Mouse (Mus musculus): ENCODE data around the gene Rps10. TPM values are rescaled to one million over a fixed set of nuclear protein-coding genes. Genes with fewer than 3 reads are reported as not detected.

Gene Rps10
- polyA plus RNA-seq, 1 experiment from 2014 or later: 875 TPM

- no peaks in the 10 kb centered on the region; the same call in 1 of the 2 replicates for H3K9me3 ChIP-seq (replicated peaks)
- peaks cover 36% of the 10 kb centered on the region for H3K36me3 ChIP-seq
- peak overlapping the region; percentile 98 for H3K27ac ChIP-seq
- WGBS: 5% methylated on average over 23 of the region's 23 CpGs
- H3K4me1 ChIP-seq: peaks cover 44% of the 10 kb centered on the region
- DNase-seq (ENCODE audit: low spot score): peak; percentile 55
- H3K4me3 ChIP-seq: peak overlapping the region; percentile 86
- H3K27me3 ChIP-seq (ENCODE audit: low read depth, poor library complexity, severe bottlenecking): no peaks in the 10 kb centered on the region
Measured at GRCm38 (mm10) chr17:27621705-27622531, 14.6 kb downstream of the Rps10 start.

- peaks cover 38% of the 10 kb centered on the region for H3K4me1 ChIP-seq
- no peaks in the 10 kb centered on the region for H3K27me3 ChIP-seq (ENCODE audit: low read depth, poor library complexity, severe bottlenecking)
- H3K36me3 ChIP-seq: peaks cover 43% of the 10 kb centered on the region
- peak overlapping the region; percentile 86 for H3K4me3 ChIP-seq
- no peak for DNase-seq (ENCODE audit: low spot score)
- 66% methylated on average over 8 of the region's 8 CpGs for WGBS
- H3K27ac ChIP-seq: peak overlapping the region; percentile 98; the same call in 1 of the 2 replicates
- H3K9me3 ChIP-seq (replicated peaks): no peaks in the 10 kb centered on the region; the same call in 1 of the 2 replicates
Measured at GRCm38 (mm10) chr17:27621161-27621560, 15.3 kb downstream of the Rps10 start.

GRCm38 (mm10) chr17:27615388-27615787, 21.1 kb downstream of the Rps10 start:
- H3K4me1 ChIP-seq: peaks cover 22% of the 10 kb centered on the region
- H3K27me3 ChIP-seq (ENCODE audit: low read depth, poor library complexity, severe bottlenecking): no peaks in the 10 kb centered on the region
- H3K36me3 ChIP-seq: peaks cover 72% of the 10 kb centered on the region
- DNase-seq (ENCODE audit: low spot score): no peak
- H3K27ac ChIP-seq: no peak overlapping the region
- no peaks in the 10 kb centered on the region; the same call in 1 of the 2 replicates for H3K9me3 ChIP-seq (replicated peaks)
- H3K4me3 ChIP-seq: no peak overlapping the region
- 78% methylated on average over 7 of the region's 7 CpGs for WGBS

- no peak for DNase-seq (ENCODE audit: low spot score)
- Histone ChIP-seq H3K27me3 (ENCODE audit: low read depth, poor library complexity, severe bottlenecking) (no peaks in the 10 kb centered on the region), H3K36me3 (peaks cover 61% of the 10 kb centered on the region), H3K4me1 (peaks cover 20% of the 10 kb centered on the region), H3K4me3 (no peak overlapping the region), H3K27ac (no peak overlapping the region), H3K9me3 (replicated peaks) (no peaks in the 10 kb centered on the region; the same call in 1 of the 2 replicates)
- WGBS: 83% methylated on average over 4 of the region's 4 CpGs
Measured at GRCm38 (mm10) chr17:27613016-27613415, 23.5 kb downstream of the Rps10 start.

GRCm38 (mm10) chr17:27611994-27612393, 24.5 kb downstream of the Rps10 start:
- no peak overlapping the region for H3K4me3 ChIP-seq
- no peaks in the 10 kb centered on the region for H3K9me3 ChIP-seq (replicated peaks)
- H3K27ac ChIP-seq: no peak overlapping the region
- peaks cover 20% of the 10 kb centered on the region for H3K4me1 ChIP-seq
- H3K27me3 ChIP-seq (ENCODE audit: low read depth, poor library complexity, severe bottlenecking): no peaks in the 10 kb centered on the region
- peaks cover 55% of the 10 kb centered on the region for H3K36me3 ChIP-seq
- WGBS: 84% methylated on average over 5 of the region's 5 CpGs
- no peak for DNase-seq (ENCODE audit: low spot score)

GRCm38 (mm10) chr17:27611519-27611884, 25.0 kb downstream of the Rps10 start:
- no peaks in the 10 kb centered on the region for H3K9me3 ChIP-seq (replicated peaks)
- H3K4me3 ChIP-seq: no peak overlapping the region
- H3K27ac ChIP-seq: no peak overlapping the region
- DNase-seq (ENCODE audit: low spot score): no peak
- peaks cover 20% of the 10 kb centered on the region for H3K4me1 ChIP-seq
- H3K27me3 ChIP-seq (ENCODE audit: low read depth, poor library complexity, severe bottlenecking): no peaks in the 10 kb centered on the region
- peaks cover 50% of the 10 kb centered on the region for H3K36me3 ChIP-seq
- 70% methylated on average over 3 of the region's 3 CpGs for WGBS

- H3K4me1 ChIP-seq: peaks cover 20% of the 10 kb centered on the region
- WGBS: 87% methylated on average over 10 of the region's 10 CpGs
- H3K36me3 ChIP-seq: peaks cover 49% of the 10 kb centered on the region
Measured at GRCm38 (mm10) chr17:27610679-27611518, 25.6 kb downstream of the Rps10 start.

GRCm38 (mm10) chr17:27609576-27609975, 26.9 kb downstream of the Rps10 start:
- 92% methylated on average over 7 of the region's 7 CpGs for WGBS
- no peak overlapping the region for H3K27ac ChIP-seq
- H3K4me1 ChIP-seq: peaks cover 14% of the 10 kb centered on the region; the same call in 1 of the 2 replicates
- DNase-seq (ENCODE audit: low spot score): no peak
- H3K9me3 ChIP-seq (replicated peaks): no peaks in the 10 kb centered on the region
- no peak overlapping the region for H3K4me3 ChIP-seq
- peaks cover 46% of the 10 kb centered on the region for H3K36me3 ChIP-seq
- no peaks in the 10 kb centered on the region for H3K27me3 ChIP-seq (ENCODE audit: low read depth, poor library complexity, severe bottlenecking)

More at GRCm38 (mm10) chr17:27610679-27611518, 25.6 kb downstream of the Rps10 start:
- no peak for DNase-seq (ENCODE audit: low spot score)
- H3K27ac ChIP-seq: no peak overlapping the region
- H3K4me3 ChIP-seq: no peak overlapping the region
- H3K9me3 ChIP-seq (replicated peaks): no peaks in the 10 kb centered on the region
- H3K27me3 ChIP-seq (ENCODE audit: low read depth, poor library complexity, severe bottlenecking): no peaks in the 10 kb centered on the region

- WGBS: 87% methylated on average over 21 of the region's 21 CpGs
- no peak overlapping the region for H3K27ac ChIP-seq
- H3K27me3 ChIP-seq (ENCODE audit: low read depth, poor library complexity, severe bottlenecking): no peaks in the 10 kb centered on the region
- no peaks in the 10 kb centered on the region for H3K9me3 ChIP-seq (replicated peaks)
- H3K36me3 ChIP-seq: peaks cover 36% of the 10 kb centered on the region
- H3K4me1 ChIP-seq: peaks cover 25% of the 10 kb centered on the region
- H3K4me3 ChIP-seq: no peak overlapping the region
- no peak for DNase-seq (ENCODE audit: low spot score)
Measured at GRCm38 (mm10) chr17:27603522-27604234, 32.8 kb downstream of the Rps10 start.

GRCm38 (mm10) chr17:27603036-27603435, 33.4 kb downstream of the Rps10 start:
- Histone ChIP-seq H3K36me3 (peaks cover 31% of the 10 kb centered on the region), H3K27me3 (ENCODE audit: low read depth, poor library complexity, severe bottlenecking) (no peaks in the 10 kb centered on the region), H3K4me3 (no peak overlapping the region), H3K9me3 (replicated peaks) (no peaks in the 10 kb centered on the region), H3K4me1 (peaks cover 25% of the 10 kb centered on the region), H3K27ac (no peak overlapping the region)
- DNase-seq (ENCODE audit: low spot score): no peak
- WGBS: 95% methylated on average over 2 of the region's 2 CpGs

GRCm38 (mm10) chr17:27600869-27601268, 35.6 kb downstream of the Rps10 start:
- Histone ChIP-seq H3K27me3 (ENCODE audit: low read depth, poor library complexity, severe bottlenecking) (no peaks in the 10 kb centered on the region), H3K27ac (no peak overlapping the region), H3K4me3 (no peak overlapping the region), H3K9me3 (replicated peaks) (no peaks in the 10 kb centered on the region), H3K36me3 (peaks cover 37% of the 10 kb centered on the region), H3K4me1 (peaks cover 38% of the 10 kb centered on the region)
- no peak for DNase-seq (ENCODE audit: low spot score)
- 78% methylated on average over 5 of the region's 5 CpGs for WGBS

- Histone ChIP-seq H3K9me3 (replicated peaks) (no peaks in the 10 kb centered on the region), H3K27me3 (ENCODE audit: low read depth, poor library complexity, severe bottlenecking) (no peaks in the 10 kb centered on the region), H3K4me3 (no peak overlapping the region), H3K27ac (no peak overlapping the region), H3K36me3 (peaks cover 41% of the 10 kb centered on the region), H3K4me1 (peaks cover 38% of the 10 kb centered on the region)
- 90% methylated on average over 3 of the region's 3 CpGs for WGBS
- no peak for DNase-seq (ENCODE audit: low spot score)
Measured at GRCm38 (mm10) chr17:27600286-27600685, 36.2 kb downstream of the Rps10 start.

Data from limb, embryonic 10.5 days (tissue).